Mouse (Mus musculus) thymus, postnatal 10 days (tissue): ENCODE results near the gene Gm10096.
"Not testable (repeated sequence)": the region's sequence is repeated elsewhere in the genome, so short reads cannot be mapped to it uniquely, and the experiment has no call there.

ENCODE experiments used
- DNase-seq, 2 experiments: peaks; one replicate each; pipeline ENCODE4 v3.0.0; 2021; ENCODE audit warnings: low spot score in 2 of 2

The Gm10096 gene

GRCm38 (mm10) chrX:28954602-28955001 lies at the start of gene Gm10096:
TSS of gene Gm10096 (minus strand) at chrX:28954702.
- DNase-seq: not testable (repeated sequence)
